ENCODE assay signal across 24 mouse cellular contexts in the genomic region with DNA sequence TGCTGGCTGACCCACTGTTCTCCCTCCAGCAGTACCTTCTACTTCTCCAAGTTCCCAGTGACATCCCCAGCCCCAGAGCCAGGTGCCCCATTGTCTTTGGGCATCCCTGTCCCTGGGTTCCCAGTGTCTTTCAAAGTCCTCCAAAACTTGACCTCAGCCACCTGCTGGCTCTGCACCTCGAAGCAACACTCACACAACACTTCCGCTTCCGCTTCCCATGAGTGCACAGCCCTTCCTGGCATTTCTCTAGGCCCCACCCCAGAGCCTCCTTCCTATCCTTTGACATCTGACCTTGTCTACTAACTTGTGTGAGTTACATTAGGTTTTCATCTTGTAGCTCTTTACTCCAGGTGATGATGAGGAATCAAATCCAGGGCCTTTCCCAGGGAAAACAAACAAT. TPM values are rescaled to one million over a fixed set of nuclear protein-coding genes. Genes with fewer than 3 reads are reported as not detected.
DNase-seq lines count a peak whose midpoint lies in the region; ATAC-seq and TF ChIP-seq lines count a peak whose summit lies in the region.
"Had no signal": no experiment of that assay in that cellular context is flagged by ENCODE, and none has a peak within 500 bp of the region (broad histone marks: within the 10 kb centered on the region; RNA-seq: fewer than 3 reads in every experiment).

No protein-coding gene starts in this region.

- no peaks in the 10 kb centered on the region for H3K36me3 ChIP-seq in hindbrain, embryonic 10.5 days
- H3K36me3 ChIP-seq in hindbrain, embryonic 12.5 days: no peaks in the 10 kb centered on the region
- H3K36me3 ChIP-seq in E14TG2a.4 (ENCODE audit: insufficient read depth, low read length): no peaks in the 10 kb centered on the region
- no peaks in the 10 kb centered on the region for H3K36me3 ChIP-seq in liver, postnatal 0 days (replicated peaks; ENCODE audit: insufficient read depth, low read length)
- H3K36me3 ChIP-seq: embryonic facial prominence, embryonic 10.5 days; embryonic facial prominence, embryonic 12.5 days; forebrain, embryonic 15.5 days; G1E had no signal

- WGBS in hindbrain, embryonic 10.5 days: 86% methylated on average over 3 of the region's 3 CpGs
- 72% methylated on average over 3 of the region's 3 CpGs for WGBS in hindbrain, embryonic 12.5 days
- 59% methylated on average over 3 of the region's 3 CpGs for WGBS in liver, postnatal 0 days (ENCODE audit: insufficient replicate concordance)

- H3K9ac ChIP-seq in hindbrain, embryonic 12.5 days: no peak overlapping the region
- no peak overlapping the region for H3K9ac ChIP-seq in liver, postnatal 0 days (replicated peaks)
- H3K9ac ChIP-seq: embryonic facial prominence, embryonic 12.5 days; forebrain, embryonic 13.5 days; forebrain, embryonic 15.5 days; forebrain, postnatal 0 days had no signal

- no peak for DNase-seq in hindbrain, embryonic 10.5 days (ENCODE audit: low spot score)
- DNase-seq in ES-CJ7 (ENCODE audit: low read depth, low spot score) (peak; percentile 52), ZHBTc4 (ENCODE audit: low read depth, low spot score) (peak; percentile 70)
- no peak for DNase-seq in liver, postnatal 0 days
- no peak for DNase-seq in B cell, adult 2 months
- DNase-seq: adrenal gland, adult 2 months; adrenal gland, postnatal 10 days; adrenal gland, postnatal 25 days; cerebellum, adult 11 months; cerebellum, adult 18-20 months; cerebellum, adult 8-10 months; cerebellum, adult 9-11 months; cerebellum, postnatal 14 days; cerebellum, postnatal 36 days; forebrain, postnatal 0 days had no signal

- no peak for TF ChIP-seq CTCF in E14TG2a.4 (conservative IDR thresholded peaks at IDR 0.05; ENCODE audit: low read length)
- TF ChIP-seq CTCF in liver, postnatal 0 days (IDR thresholded peaks at IDR 0.05; ENCODE audit: low read depth): no peak

- no peak for TF ChIP-seq EP300 in liver, postnatal 0 days (IDR thresholded peaks at IDR 0.05; ENCODE audit: low read depth)

- no peaks in the 10 kb centered on the region for H3K9me3 ChIP-seq in hindbrain, embryonic 10.5 days
- no peaks in the 10 kb centered on the region for H3K9me3 ChIP-seq in hindbrain, embryonic 12.5 days (replicated peaks)
- peaks cover 18% of the 10 kb centered on the region for H3K9me3 ChIP-seq in E14TG2a.4 (ENCODE audit: low read length)
- no peaks in the 10 kb centered on the region for H3K9me3 ChIP-seq in liver, postnatal 0 days (ENCODE audit: low read length)
- H3K9me3 ChIP-seq: embryonic facial prominence, embryonic 10.5 days; embryonic facial prominence, embryonic 12.5 days; forebrain, embryonic 13.5 days; forebrain, embryonic 15.5 days had no signal

- H3K4me3 ChIP-seq in hindbrain, embryonic 10.5 days: no peak overlapping the region
- no peak overlapping the region for H3K4me3 ChIP-seq in hindbrain, embryonic 12.5 days
- H3K4me3 ChIP-seq in E14TG2a.4 (replicated peaks; ENCODE audit: low read length): 0 out of 2 replicates have a peak overlapping the region, but pooled peaks have one; percentile 10
- no peak overlapping the region for H3K4me3 ChIP-seq in liver, postnatal 0 days (ENCODE audit: low read depth, low read length)
- H3K4me3 ChIP-seq: embryonic facial prominence, embryonic 10.5 days; embryonic facial prominence, embryonic 12.5 days; forebrain, embryonic 13.5 days; forebrain, embryonic 15.5 days had no signal

- H3K27ac ChIP-seq in hindbrain, embryonic 10.5 days: peak overlapping the region; percentile 82
- no peak overlapping the region for H3K27ac ChIP-seq in hindbrain, embryonic 12.5 days
- no peak overlapping the region for H3K27ac ChIP-seq in liver, postnatal 0 days (ENCODE audit: low read depth)
- H3K27ac ChIP-seq: embryonic facial prominence, embryonic 10.5 days; embryonic facial prominence, embryonic 12.5 days; forebrain, embryonic 13.5 days; forebrain, embryonic 15.5 days had no signal

- H3K4me1 ChIP-seq in hindbrain, embryonic 10.5 days (replicated peaks): peaks cover 41% of the 10 kb centered on the region
- H3K4me1 ChIP-seq in hindbrain, embryonic 12.5 days: peaks cover 20% of the 10 kb centered on the region
- peaks cover 50% of the 10 kb centered on the region for H3K4me1 ChIP-seq in E14TG2a.4 (replicated peaks; ENCODE audit: low read depth, low read length)
- no peaks in the 10 kb centered on the region for H3K4me1 ChIP-seq in liver, postnatal 0 days (ENCODE audit: insufficient read depth)

- 0 out of 2 replicates have a peak, but pooled peaks cover 10% of the 10 kb centered on the region for H3K27me3 ChIP-seq in hindbrain, embryonic 10.5 days (ENCODE audit: insufficient read depth, poor library complexity, severe bottlenecking)
- H3K27me3 ChIP-seq in hindbrain, embryonic 12.5 days: no peaks in the 10 kb centered on the region
- H3K27me3 ChIP-seq in E14TG2a.4 (ENCODE audit: insufficient read depth, low read length): peaks cover 7% of the 10 kb centered on the region; the same call in 1 of the 2 replicates
- H3K27me3 ChIP-seq in liver, postnatal 0 days (ENCODE audit: insufficient read depth, low read length): no peaks in the 10 kb centered on the region

- no peak overlapping the region for H3K4me2 ChIP-seq in hindbrain, embryonic 12.5 days (replicated peaks)
- H3K4me2 ChIP-seq in liver, postnatal 0 days (ENCODE audit: low read depth, low read length): no peak overlapping the region
- H3K4me2 ChIP-seq: embryonic facial prominence, embryonic 12.5 days; forebrain, embryonic 13.5 days; forebrain, embryonic 15.5 days had no signal

- no peak for ATAC-seq in hindbrain, embryonic 12.5 days (ENCODE audit: low FRiP score)
- no peak for ATAC-seq in liver, postnatal 0 days
- ATAC-seq: forebrain, embryonic 13.5 days; forebrain, embryonic 15.5 days; forebrain, postnatal 0 days; Patski had no signal

RNA-seq across cellular contexts. Expression of gene Ky, which starts 23.5 kb away (rescaled TPM):
- 0.50 and 0.60 TPM in 2 replicates for polyA plus RNA-seq in hindbrain, embryonic 10.5 days (2016; fragmentation: Nextera tagmentation; extraction: Ambion mirVana)
- 0.25 and 0.35 TPM in 2 replicates for polyA plus RNA-seq in hindbrain, embryonic 12.5 days (2016; fragmentation: Nextera tagmentation; extraction: Ambion mirVana)
- not detected in 2 replicates for polyA plus RNA-seq in liver, postnatal 0 days (2015; fragmentation: Nextera tagmentation; extraction: Ambion mirVana)
- polyA plus RNA-seq: C2C12, G1E, Patski had no signal

Comparison
In these comparisons a context has a peak if more than half of its experiments do, and no peak if none do; other contexts are left out.
1. DNase-seq: peak in ES-CJ7 (single experiment) and ZHBTc4 (single experiment); none in hindbrain, embryonic 10.5 days (single experiment), liver, postnatal 0 days (single experiment) and B cell, adult 2 months (0 of 2).